Mouse (Mus musculus) midbrain, postnatal 0 days (tissue): ENCODE measurements at regions not wholly inside any gene's neighbourhood (a gene's known extent, or its start where the extent isn't known, plus 50 kb on each side); places are given as distances from the start of the nearest gene placed in this dataset.

Source experiments
- ATAC-seq: fragments of 200-750 bp; cut with Nextera tagmentation; 2 replicates; pipeline ENCODE4 v1.8.0; 2017; ENCODE audit warnings: moderate number of reproducible peaks, mild to moderate bottlenecking, moderate TSS enrichment, moderate library complexity; ENCODE audit not compliant: low FRiP score
- DNase-seq: peaks from one replicate; pipeline ENCODE4 v3.0.0-alpha.2; 2015; ENCODE audit warnings: low spot score
- H3K27ac ChIP-seq: fragments of 300-500 bp; sonication (generic); 2 replicates; pipeline ENCODE4 v1.5.1; 2014; ENCODE audit warnings: low read depth, mild to moderate bottlenecking, low read length, mixed read lengths
- H3K27me3 ChIP-seq: fragments of 300-500 bp; sonication (generic); 2 replicates; pipeline ENCODE4 v1.6.1; 2014; ENCODE audit warnings: low read length, control low read depth, mixed read lengths; ENCODE audit not compliant: insufficient read depth
- H3K36me3 ChIP-seq: fragments of 300-500 bp; sonication (generic); 2 replicates; pipeline ENCODE4 v1.6.1; 2014; ENCODE audit warnings: low read length, control low read depth, mixed read lengths; ENCODE audit not compliant: insufficient read depth
- H3K4me1 ChIP-seq: fragments of 300-500 bp; sonication (generic); 2 replicates; pipeline ENCODE4 v1.6.1; 2014; ENCODE audit warnings: mild to moderate bottlenecking, control low read depth, antibody characterized with exemption, low read length, mixed read lengths; ENCODE audit not compliant: insufficient read depth
- H3K4me2 ChIP-seq: fragments of 300-500 bp; sonication (generic); 2 replicates; pipeline ENCODE4 v1.6.1; 2014; ENCODE audit warnings: low read depth, mild to moderate bottlenecking, low read length, mixed read lengths; ENCODE audit not compliant: poor library complexity, severe bottlenecking
- H3K4me3 ChIP-seq: fragments of 300-500 bp; sonication (generic); 2 replicates; pipeline ENCODE4 v1.5.1; 2014; ENCODE audit warnings: low read depth, mild to moderate bottlenecking, low read length, moderate library complexity
- H3K9ac ChIP-seq: fragments of 300-500 bp; sonication (generic); replicated peaks from 2 replicates; pipeline ENCODE4 v1.6.1; 2014; ENCODE audit warnings: mild to moderate bottlenecking, low read length, moderate library complexity, mixed read lengths; ENCODE audit not compliant: poor library complexity, severe bottlenecking
- H3K9me3 ChIP-seq: fragments of 300-500 bp; sonication (generic); 2 replicates; pipeline ENCODE4 v1.6.1; 2016; ENCODE audit warnings: low read length, control low read depth
- CTCF ChIP-seq: IDR thresholded peaks from 2 replicates; pipeline ENCODE4 v1.5.1; 2016; ENCODE audit warnings: antibody characterized with exemption, mild to moderate bottlenecking
- WGBS: fragments of 180-500 bp; shearing (Covaris S2); extraction: QIAGEN DNeasy Blood & Tissue Kit; methylation state at CpG from one replicate; pipeline ENCODE4 v1.1.7; 2014; 5-methylcytosine and 5-hydroxymethylcytosine counted together

- ATAC-seq = no peak
- H3K4me2 ChIP-seq = no peak overlapping the region
- WGBS = 70% methylated on average over 2 of the region's 2 CpGs
- H3K27me3 ChIP-seq = no peaks in the 10 kb centered on the region
- no peaks in the 10 kb centered on the region for H3K36me3 ChIP-seq
- no peak for TF ChIP-seq CTCF
- no peaks in the 10 kb centered on the region for H3K4me1 ChIP-seq
- DNase-seq = no peak
- no peaks in the 10 kb centered on the region for H3K9me3 ChIP-seq
- H3K4me3 ChIP-seq = no peak overlapping the region
- no peak overlapping the region for H3K9ac ChIP-seq
- H3K27ac ChIP-seq = no peak overlapping the region
These were observed 289.0 kb upstream of the Tnc start for GRCm38 (mm10) chr4:64335814-64336213.

- H3K27ac ChIP-seq = no peak overlapping the region
- no peaks in the 10 kb centered on the region for H3K9me3 ChIP-seq
- H3K36me3 ChIP-seq = no peaks in the 10 kb centered on the region
- WGBS = 22% methylated on average over 3 of the region's 3 CpGs
- no peak for TF ChIP-seq CTCF
- no peak overlapping the region for H3K9ac ChIP-seq
- DNase-seq (peak; percentile 21), ATAC-seq (no peak)
- no peaks in the 10 kb centered on the region for H3K27me3 ChIP-seq
- H3K4me2 ChIP-seq = no peak overlapping the region
- H3K4me3 ChIP-seq = no peak overlapping the region
- no peaks in the 10 kb centered on the region for H3K4me1 ChIP-seq
These were observed 283.4 kb upstream of the Tnc start for GRCm38 (mm10) chr4:64330213-64330612.

GRCm38 (mm10) chr4:64324391-64324790 is 277.6 kb upstream of the Tnc start:
- H3K27ac ChIP-seq = no peak overlapping the region
- ATAC-seq (no peak), DNase-seq (no peak)
- no peaks in the 10 kb centered on the region for H3K9me3 ChIP-seq
- TF ChIP-seq CTCF = no peak
- H3K4me1 ChIP-seq = no peaks in the 10 kb centered on the region
- H3K9ac ChIP-seq = no peak overlapping the region
- H3K4me2 ChIP-seq = no peak overlapping the region
- no peaks in the 10 kb centered on the region for H3K36me3 ChIP-seq
- no peak overlapping the region for H3K4me3 ChIP-seq
- 87% methylated on average over 3 of the region's 3 CpGs for WGBS
- no peaks in the 10 kb centered on the region for H3K27me3 ChIP-seq

- Histone ChIP-seq H3K4me2 (no peak overlapping the region), H3K27ac (no peak overlapping the region), H3K36me3 (no peaks in the 10 kb centered on the region), H3K4me3 (no peak overlapping the region), H3K4me1 (no peaks in the 10 kb centered on the region), H3K27me3 (no peaks in the 10 kb centered on the region), H3K9me3 (no peaks in the 10 kb centered on the region), H3K9ac (no peak overlapping the region)
- no peak for TF ChIP-seq CTCF
- 51% methylated on average over 3 of the region's 3 CpGs for WGBS
- DNase-seq = no peak
- no peak for ATAC-seq
These were observed 269.9 kb upstream of the Tnc start for GRCm38 (mm10) chr4:64316553-64317347.

- ATAC-seq (no peak), DNase-seq (no peak)
- Histone ChIP-seq H3K27me3 (no peaks in the 10 kb centered on the region), H3K4me1 (no peaks in the 10 kb centered on the region), H3K9me3 (no peaks in the 10 kb centered on the region), H3K27ac (no peak overlapping the region), H3K4me2 (no peak overlapping the region), H3K4me3 (no peak overlapping the region), H3K36me3 (no peaks in the 10 kb centered on the region), H3K9ac (no peak overlapping the region)
- 79% methylated on average over 2 of the region's 2 CpGs for WGBS
- no peak for TF ChIP-seq CTCF
These were observed 250.1 kb upstream of the Tnc start for GRCm38 (mm10) chr4:64296941-64297340.

GRCm38 (mm10) chr4:64282471-64282870 is 235.7 kb upstream of the Tnc start:
- no peak overlapping the region for H3K4me3 ChIP-seq
- 63% methylated on average over 1 of the region's 1 CpGs for WGBS
- no peak for TF ChIP-seq CTCF
- no peak overlapping the region for H3K27ac ChIP-seq
- no peak overlapping the region for H3K9ac ChIP-seq
- DNase-seq = peak; percentile 78
- H3K4me1 ChIP-seq = no peaks in the 10 kb centered on the region
- H3K27me3 ChIP-seq = no peaks in the 10 kb centered on the region
- no peaks in the 10 kb centered on the region for H3K9me3 ChIP-seq
- no peak overlapping the region for H3K4me2 ChIP-seq
- peak; percentile 47; the same call in 1 of the 2 replicates for ATAC-seq
- H3K36me3 ChIP-seq = no peaks in the 10 kb centered on the region
